Mouse (Mus musculus): Measurements from ENCODE around the gene Map4k2.

Gene Map4k2

GRCm38 (mm10) chr19:6403869-6404268 is 62.9 kb downstream of the Map4k2 start:
- DNase-seq: no peak

Measured in lung, postnatal 14 days (tissue).